Mouse (Mus musculus): ENCODE data around the gene Golga3.

Gene Golga3

GRCm38 (mm10) chr5:110231638-110232037 is 55.1 kb downstream of the Golga3 start:
- DNase-seq (ENCODE audit: low read depth, low spot score) = no peak

GRCm38 (mm10) chr5:110232346-110232745 is 55.8 kb downstream of the Golga3 start:
- DNase-seq (ENCODE audit: low read depth, low spot score) = no peak

- no peak for DNase-seq (ENCODE audit: low read depth, low spot score)
These were observed 67.6 kb downstream of the Golga3 start for GRCm38 (mm10) chr5:110244091-110244490.

- no peak for DNase-seq (ENCODE audit: low read depth, low spot score)
These were observed 90.4 kb downstream of the Golga3 start for GRCm38 (mm10) chr5:110266941-110267340.

GRCm38 (mm10) chr5:110269141-110270101 is 92.9 kb downstream of the Golga3 start, which contains the start of gene Pgam5:
Pgam5 (minus strand) TSS chr5:110269913.
- DNase-seq (ENCODE audit: low read depth, low spot score) = peak; percentile 90

- no peak for DNase-seq (ENCODE audit: low read depth, low spot score)
These were observed 93.7 kb downstream of the Golga3 start for GRCm38 (mm10) chr5:110270242-110270641.

- no peak for DNase-seq (ENCODE audit: low read depth, low spot score)
These were observed 97.6 kb downstream of the Golga3 start for GRCm38 (mm10) chr5:110274147-110274546.

- no peak for DNase-seq (ENCODE audit: low read depth, low spot score)
These were observed 98.3 kb downstream of the Golga3 start for GRCm38 (mm10) chr5:110274846-110275245.
